Mouse (Mus musculus): Measurements from ENCODE around the gene Hmx2. TPM values are rescaled to one million over a fixed set of nuclear protein-coding genes. Genes with fewer than 3 reads are reported as not detected.

Gene Hmx2
- polyA plus RNA-seq, 2 experiments = 0.09 TPM; not detected in 1

DNA sequence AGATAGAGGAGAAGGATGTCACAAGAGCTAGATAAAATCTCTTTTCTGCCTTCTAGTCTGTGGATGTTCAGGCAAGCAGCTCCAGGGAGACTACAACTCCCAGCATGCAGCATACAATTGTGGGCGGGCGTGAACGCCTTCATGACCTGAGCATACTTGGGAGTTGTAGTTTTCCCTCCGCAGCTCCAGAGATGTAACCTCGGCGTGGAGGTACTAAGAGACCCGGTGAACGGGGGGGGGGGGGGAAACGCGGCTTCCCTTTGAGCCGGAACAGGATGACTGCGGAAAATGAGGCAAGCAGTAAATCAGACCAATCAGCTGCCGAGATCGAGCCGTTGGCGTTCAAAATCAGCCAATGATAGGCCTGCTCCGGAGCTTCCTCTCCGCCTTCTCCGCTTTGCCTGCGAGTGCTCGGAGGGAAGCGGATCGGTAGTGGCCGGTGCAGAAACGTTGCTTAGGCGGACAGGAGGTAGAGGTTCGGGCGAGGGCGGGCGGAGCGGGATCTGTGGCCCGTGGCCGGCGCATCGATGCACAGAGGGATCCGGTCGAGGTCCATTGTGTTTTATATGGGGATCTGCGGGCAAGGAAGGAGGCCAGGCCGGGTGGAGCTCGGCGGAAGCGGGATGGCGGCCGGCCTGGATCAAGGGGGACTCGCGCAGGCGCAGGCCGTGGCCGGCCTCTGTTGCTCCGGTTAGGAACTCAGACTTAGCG is 11.6 kb downstream of the Hmx2 start, which contains the start of gene Bub3:
Bub3 (plus strand) TSS at position 237 of the 711 bp plus-strand sequence.
- peaks cover 36% of the 10 kb centered on the region for H3K27me3 ChIP-seq (ENCODE audit: control insufficient read depth, insufficient read depth, low read length)
- H3K4me1 ChIP-seq (ENCODE audit: control insufficient read depth, insufficient read depth, low read length) = peaks cover 14% of the 10 kb centered on the region
- H3K27ac ChIP-seq (replicated peaks; ENCODE audit: low read depth, low read length) = peak within 1 kb of the TSS; percentile 86
- H3K9ac ChIP-seq (ENCODE audit: low read depth, low read length, severe bottlenecking) = peak within 1 kb of the TSS; percentile 86
- DNase-seq (ENCODE audit: low spot score) (peak; percentile 98), ATAC-seq (ENCODE audit: low FRiP score, low read depth) (peak; percentile 94)
- peaks cover 32% of the 10 kb centered on the region for H3K36me3 ChIP-seq (ENCODE audit: control insufficient read depth, insufficient read depth, low read length)
- no peaks in the 10 kb centered on the region for H3K9me3 ChIP-seq (ENCODE audit: control insufficient read depth, low read length)
- H3K4me2 ChIP-seq (replicated peaks; ENCODE audit: low read depth, low read length, severe bottlenecking) = peak within 1 kb of the TSS; percentile 59
- peak within 1 kb of the TSS; percentile 83 for H3K4me3 ChIP-seq (replicated peaks; ENCODE audit: low read length)
- 0% methylated on average over 37 of the region's 51 CpGs for WGBS
- peak; percentile 88; the same call in 1 of the 2 replicates for TF ChIP-seq POLR2A (IDR thresholded peaks at IDR 0.05; ENCODE audit: borderline replicate concordance, extremely low read depth, insufficient read depth, insufficient read length)

DNA sequence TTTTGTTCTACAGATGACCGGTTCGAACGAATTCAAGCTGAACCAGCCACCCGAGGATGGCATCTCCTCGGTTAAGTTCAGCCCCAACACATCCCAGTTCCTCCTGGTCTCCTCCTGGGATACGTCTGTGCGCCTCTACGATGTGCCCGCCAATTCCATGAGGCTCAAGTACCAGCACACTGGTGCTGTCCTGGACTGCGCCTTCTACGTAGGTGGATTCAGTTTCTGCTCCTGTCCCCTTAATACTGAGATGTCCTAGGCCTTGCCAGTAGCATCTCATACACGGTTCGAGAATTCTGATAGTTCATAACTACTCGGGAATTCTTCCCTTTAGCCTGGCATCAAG is 12.1 kb downstream of the Hmx2 start:
- peak overlapping the region; percentile 83 for H3K4me3 ChIP-seq (replicated peaks; ENCODE audit: low read length)
- DNase-seq (ENCODE audit: low spot score) = no peak
- H3K27me3 ChIP-seq (ENCODE audit: control insufficient read depth, insufficient read depth, low read length) = peaks cover 31% of the 10 kb centered on the region
- peak overlapping the region; percentile 86 for H3K9ac ChIP-seq (ENCODE audit: low read depth, low read length, severe bottlenecking)
- under 1% methylated on average over 14 of the region's 14 CpGs for WGBS
- H3K4me1 ChIP-seq (ENCODE audit: control insufficient read depth, insufficient read depth, low read length) = peaks cover 11% of the 10 kb centered on the region
- ATAC-seq (ENCODE audit: low FRiP score, low read depth) = peak; percentile 38
- H3K4me2 ChIP-seq (replicated peaks; ENCODE audit: low read depth, low read length, severe bottlenecking) = peak overlapping the region; percentile 59
- peaks cover 37% of the 10 kb centered on the region for H3K36me3 ChIP-seq (ENCODE audit: control insufficient read depth, insufficient read depth, low read length)
- H3K27ac ChIP-seq (replicated peaks; ENCODE audit: low read depth, low read length) = peak overlapping the region; percentile 86
- no peak for TF ChIP-seq POLR2A (IDR thresholded peaks at IDR 0.05; ENCODE audit: borderline replicate concordance, extremely low read depth, insufficient read depth, insufficient read length)
- H3K9me3 ChIP-seq (ENCODE audit: control insufficient read depth, low read length) = no peaks in the 10 kb centered on the region

DNA sequence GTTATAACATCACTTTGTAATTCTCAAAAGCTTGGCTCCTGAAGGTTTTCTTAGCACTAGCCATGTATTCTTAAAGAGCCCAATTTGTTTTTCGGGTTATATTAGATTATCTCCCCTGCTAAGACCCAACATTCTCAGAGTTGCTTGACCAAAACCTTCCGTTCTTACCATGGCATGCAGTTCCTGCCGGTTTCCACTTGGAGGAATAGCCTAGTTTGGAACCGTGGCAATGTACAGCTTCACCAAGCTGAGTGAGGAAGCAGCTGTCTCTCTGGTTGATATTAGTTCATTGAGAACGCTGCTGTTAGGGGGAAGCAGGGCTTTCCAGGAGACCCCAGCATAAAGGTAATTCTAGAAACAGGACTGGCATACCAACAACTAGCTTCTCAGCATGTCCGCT is 26.7 kb downstream of the Hmx2 start:
- no peak overlapping the region for H3K4me2 ChIP-seq (replicated peaks; ENCODE audit: low read depth, low read length, severe bottlenecking)
- 82% methylated on average over 6 of the region's 6 CpGs for WGBS
- TF ChIP-seq POLR2A (IDR thresholded peaks at IDR 0.05; ENCODE audit: borderline replicate concordance, extremely low read depth, insufficient read depth, insufficient read length) = no peak

GRCm38 (mm10) chr7:131582178-131582577 is 33.6 kb downstream of the Hmx2 start:
- Histone ChIP-seq H3K36me3 (ENCODE audit: control insufficient read depth, insufficient read depth, low read length) (no peaks in the 10 kb centered on the region), H3K4me3 (replicated peaks; ENCODE audit: low read length) (no peak overlapping the region), H3K4me2 (replicated peaks; ENCODE audit: low read depth, low read length, severe bottlenecking) (no peak overlapping the region), H3K9me3 (ENCODE audit: control insufficient read depth, low read length) (no peaks in the 10 kb centered on the region), H3K27ac (replicated peaks; ENCODE audit: low read depth, low read length) (no peak overlapping the region), H3K9ac (ENCODE audit: low read depth, low read length, severe bottlenecking) (no peak overlapping the region), H3K4me1 (ENCODE audit: control insufficient read depth, insufficient read depth, low read length) (no peaks in the 10 kb centered on the region), H3K27me3 (ENCODE audit: control insufficient read depth, insufficient read depth, low read length) (no peaks in the 10 kb centered on the region)
- WGBS = 60% methylated on average over 9 of the region's 9 CpGs
- DNase-seq (ENCODE audit: low spot score) (no peak), ATAC-seq (ENCODE audit: low FRiP score, low read depth) (no peak)
- TF ChIP-seq POLR2A (IDR thresholded peaks at IDR 0.05; ENCODE audit: borderline replicate concordance, extremely low read depth, insufficient read depth, insufficient read length) = no peak

More for the DNA sequence above, 26.7 kb downstream of the Hmx2 start:
- H3K9ac ChIP-seq (ENCODE audit: low read depth, low read length, severe bottlenecking) = no peak overlapping the region
- DNase-seq (ENCODE audit: low spot score) (no peak), ATAC-seq (ENCODE audit: low FRiP score, low read depth) (no peak)
- H3K9me3 ChIP-seq (ENCODE audit: control insufficient read depth, low read length) = no peaks in the 10 kb centered on the region
- peaks cover 34% of the 10 kb centered on the region for H3K36me3 ChIP-seq (ENCODE audit: control insufficient read depth, insufficient read depth, low read length)
- no peak overlapping the region for H3K27ac ChIP-seq (replicated peaks; ENCODE audit: low read depth, low read length)
- H3K4me1 ChIP-seq (ENCODE audit: control insufficient read depth, insufficient read depth, low read length) = no peaks in the 10 kb centered on the region
- H3K27me3 ChIP-seq (ENCODE audit: control insufficient read depth, insufficient read depth, low read length) = no peaks in the 10 kb centered on the region
- no peak overlapping the region for H3K4me3 ChIP-seq (replicated peaks; ENCODE audit: low read length)

- TF ChIP-seq POLR2A (IDR thresholded peaks at IDR 0.05; ENCODE audit: borderline replicate concordance, extremely low read depth, insufficient read depth, insufficient read length) = no peak
- DNase-seq (ENCODE audit: low spot score) = no peak
Observed at GRCm38 (mm10) chr7:131585551-131585950, 37.0 kb downstream of the Hmx2 start.

More at GRCm38 (mm10) chr7:131585551-131585950, 37.0 kb downstream of the Hmx2 start:
- no peaks in the 10 kb centered on the region for H3K9me3 ChIP-seq (ENCODE audit: control insufficient read depth, low read length)
- ATAC-seq (ENCODE audit: low FRiP score, low read depth) = no peak
- H3K27ac ChIP-seq (replicated peaks; ENCODE audit: low read depth, low read length) = no peak overlapping the region
- 61% methylated on average over 5 of the region's 5 CpGs for WGBS
- no peaks in the 10 kb centered on the region for H3K36me3 ChIP-seq (ENCODE audit: control insufficient read depth, insufficient read depth, low read length)
- no peak overlapping the region for H3K4me3 ChIP-seq (replicated peaks; ENCODE audit: low read length)
- H3K9ac ChIP-seq (ENCODE audit: low read depth, low read length, severe bottlenecking) = no peak overlapping the region
- H3K27me3 ChIP-seq (ENCODE audit: control insufficient read depth, insufficient read depth, low read length) = no peaks in the 10 kb centered on the region
- no peaks in the 10 kb centered on the region for H3K4me1 ChIP-seq (ENCODE audit: control insufficient read depth, insufficient read depth, low read length)
- H3K4me2 ChIP-seq (replicated peaks; ENCODE audit: low read depth, low read length, severe bottlenecking) = no peak overlapping the region
